Comparison of ENCODE assay signal across 23 mouse cellular contexts in the genomic region with DNA sequence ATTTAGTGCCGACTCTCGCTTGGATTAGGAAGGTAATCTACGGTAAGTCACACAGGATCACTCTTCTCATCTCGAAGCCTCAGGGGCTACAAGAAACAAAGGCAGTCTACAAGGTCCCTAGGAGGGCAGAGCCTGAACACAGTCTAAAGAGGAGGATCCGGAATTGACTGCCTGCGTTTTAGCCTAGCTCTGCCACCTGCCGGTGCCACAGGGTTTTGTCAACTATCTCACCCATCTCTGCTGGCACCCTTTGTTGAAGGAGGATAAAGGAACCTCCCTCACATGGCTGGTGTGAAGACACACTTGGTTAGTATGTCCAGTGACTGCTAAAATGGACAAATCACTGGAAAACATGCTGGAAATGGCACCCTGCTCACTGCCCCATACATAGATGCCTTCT. TPM values are rescaled to one million over a fixed set of nuclear protein-coding genes. Genes with fewer than 3 reads are reported as not detected.
DNase-seq lines count a peak whose midpoint lies in the region; ATAC-seq and TF ChIP-seq lines count a peak whose summit lies in the region.
"Had no signal": no experiment of that assay in that cellular context is flagged by ENCODE, and none has a peak within 500 bp of the region (broad histone marks: within the 10 kb centered on the region; RNA-seq: fewer than 3 reads in every experiment).

No protein-coding gene starts in this region.

- DNase-seq in frontal cortex, postnatal 36 days (ENCODE audit: low spot score in 2 of 2), result no peak
- no peak for DNase-seq in left cerebral cortex, adult 2 months (ENCODE audit: extremely low spot score in 1 of 2, low spot score in 2 of 2)
- DNase-seq in left cerebral cortex, adult 9 months (ENCODE audit: low spot score in 2 of 2), result no peak
- DNase-seq in thymus, postnatal 4 days, result peak; percentile 22
- DNase-seq in thymus, postnatal 14 days, result no peak
- no peak for DNase-seq in c-Kit-positive CD71-positive TER-119-positive erythroid progenitor cells, embryonic 14.5 days (ENCODE audit: low spot score)
- DNase-seq: cerebellum, adult 11-12 months; forebrain, postnatal 0 days; heart, adult 18-20 months; kidney, adult 11 months; kidney, postnatal 10 days; lung, adult 2 months; lung, postnatal 4 days; right cerebral cortex, postnatal 25 days; thymus, postnatal 36 days had no signal

- H3K9ac ChIP-seq in neural tube, embryonic 15.5 days (replicated peaks), result no peak overlapping the region
- H3K9ac ChIP-seq: embryonic facial prominence, embryonic 12.5 days; forebrain, postnatal 0 days; heart, embryonic 15.5 days; hindbrain, embryonic 13.5 days; limb, embryonic 13.5 days; midbrain, embryonic 12.5 days had no signal

- peak; percentile 18 for TF ChIP-seq CTCF in left cerebral cortex, adult 2 months (IDR thresholded peaks at IDR 0.05)

- peaks cover 66% of the 10 kb centered on the region for H3K36me3 ChIP-seq in neural tube, embryonic 15.5 days

- no peaks in the 10 kb centered on the region for H3K4me1 ChIP-seq in neural tube, embryonic 15.5 days
- H3K4me1 ChIP-seq: embryonic facial prominence, embryonic 12.5 days; heart, embryonic 15.5 days; hindbrain, embryonic 13.5 days; limb, embryonic 13.5 days; midbrain, embryonic 12.5 days had no signal

- WGBS in neural tube, embryonic 15.5 days, result 87% methylated on average over 7 of the region's 7 CpGs

- no peak overlapping the region for H3K4me2 ChIP-seq in neural tube, embryonic 15.5 days
- H3K4me2 ChIP-seq: embryonic facial prominence, embryonic 12.5 days; heart, embryonic 15.5 days; hindbrain, embryonic 13.5 days; limb, embryonic 13.5 days; midbrain, embryonic 12.5 days had no signal

- intact Hi-C loops in left cerebral cortex, adult 2 months (cut with DNase I), result no loop called here

- H3K27ac ChIP-seq in left cerebral cortex, adult 2 months, result no peak overlapping the region
- H3K27ac ChIP-seq in neural tube, embryonic 15.5 days (replicated peaks), result no peak overlapping the region
- H3K27ac ChIP-seq: embryonic facial prominence, embryonic 12.5 days; heart, embryonic 15.5 days; hindbrain, embryonic 13.5 days; limb, embryonic 13.5 days; midbrain, embryonic 12.5 days had no signal

- H3K27me3 ChIP-seq in neural tube, embryonic 15.5 days (replicated peaks), result no peaks in the 10 kb centered on the region
- H3K27me3 ChIP-seq: CH12.LX; embryonic facial prominence, embryonic 12.5 days; heart, embryonic 15.5 days; hindbrain, embryonic 13.5 days; limb, embryonic 13.5 days; midbrain, embryonic 12.5 days had no signal

- H3K9me3 ChIP-seq in neural tube, embryonic 15.5 days (replicated peaks), result no peaks in the 10 kb centered on the region
- H3K9me3 ChIP-seq: embryonic facial prominence, embryonic 12.5 days; heart, embryonic 15.5 days; hindbrain, embryonic 13.5 days; midbrain, embryonic 12.5 days had no signal

- peak; percentile 31; the same call in 1 of the 2 replicates for ATAC-seq in frontal cortex, adult (ENCODE audit: low TSS enrichment)
- no peak for ATAC-seq in neural tube, embryonic 15.5 days (ENCODE audit: low FRiP score)
- ATAC-seq: forebrain, postnatal 0 days had no signal

- H3K4me3 ChIP-seq in left cerebral cortex, adult 2 months, result no peak overlapping the region
- no peak overlapping the region for H3K4me3 ChIP-seq in neural tube, embryonic 15.5 days (replicated peaks)
- H3K4me3 ChIP-seq: embryonic facial prominence, embryonic 12.5 days; heart, embryonic 15.5 days; hindbrain, embryonic 13.5 days; limb, embryonic 13.5 days; midbrain, embryonic 12.5 days had no signal

RNA-seq across cellular contexts. Expression of a gene that starts 20.5 kb away (rescaled TPM):
- 10 to 100 TPM; 21.9 to 22.1 TPM for total RNA-seq in left cerebral cortex, adult 2 months (2021)
- polyA plus RNA-seq in neural tube, embryonic 15.5 days (2015; fragmentation: Nextera tagmentation; extraction: Ambion mirVana), result 9.8 and 12.5 TPM in 2 replicates

RNA-seq across cellular contexts. Expression of a gene that starts 24.5 kb away (rescaled TPM):
- total RNA-seq in left cerebral cortex, adult 2 months (2021), result 10 to 100 TPM; 30.7 to 30.8 TPM
- polyA plus RNA-seq in neural tube, embryonic 15.5 days (2015; fragmentation: Nextera tagmentation; extraction: Ambion mirVana), result 23.8 and 25.0 TPM in 2 replicates

RNA-seq across cellular contexts. Expression of a gene that starts 38.2 kb away (rescaled TPM):
- 10 to 100 TPM; 24.6 to 27.6 TPM for total RNA-seq in left cerebral cortex, adult 2 months (2021)
- polyA plus RNA-seq in neural tube, embryonic 15.5 days (2015; fragmentation: Nextera tagmentation; extraction: Ambion mirVana), result 28.9 and 29.0 TPM in 2 replicates
